Mouse (Mus musculus): ENCODE measurements around the gene Gm20388.

DNA sequence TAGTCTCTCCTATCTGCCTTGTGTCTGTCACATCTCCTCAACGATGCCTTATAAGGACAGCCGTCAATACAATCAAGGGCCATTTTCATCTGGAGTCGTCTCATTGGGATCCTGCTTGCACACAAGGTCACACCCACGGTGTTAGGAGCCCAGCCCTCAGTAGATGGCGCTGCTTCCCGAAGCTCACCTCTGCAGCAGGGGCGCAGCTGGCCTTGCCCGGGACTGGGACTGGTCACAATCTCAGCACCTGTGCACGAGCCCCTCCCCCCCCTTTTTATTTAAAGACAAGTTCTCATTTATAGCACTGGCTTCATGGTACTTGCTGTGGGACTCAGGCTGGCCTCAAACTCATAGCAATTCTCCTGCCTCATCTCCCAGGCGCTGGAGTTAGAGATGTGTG, 773.0 kb downstream of the Gm20388 start:
- TF ChIP-seq CTCF (IDR thresholded peaks at IDR 0.05; ENCODE audit: low read depth, low read length): no peak
- TF ChIP-seq POLR2AphosphoS5 (IDR thresholded peaks at IDR 0.05; ENCODE audit: insufficient replicate concordance, low read depth, low read length): no peak

All from G1E (cell line).